Comparison of ENCODE assay signal across 21 mouse cellular contexts in genomic region chr14:33347738-33348137, GRCm38 (mm10).
DNase-seq lines count a peak whose midpoint lies in the region; ATAC-seq and TF ChIP-seq lines count a peak whose summit lies in the region.
"Had no signal": no experiment of that assay in that cellular context is flagged by ENCODE, and none has a peak within 500 bp of the region (broad histone marks: within the 10 kb centered on the region; RNA-seq: fewer than 3 reads in every experiment).

No protein-coding gene starts in this region.

- DNase-seq in heart, postnatal 4 days = peak; percentile 25
- DNase-seq in lung, adult 2 months = peak; percentile 61
- DNase-seq in lung, postnatal 10 days = peak; percentile 67
- DNase-seq in left cerebral cortex, adult 11 months (ENCODE audit: low spot score) = no peak
- DNase-seq in natural killer cell, adult 2 months (ENCODE audit: low spot score in 2 of 2) = no peak
- DNase-seq in kidney, postnatal 25 days = no peak
- DNase-seq: adrenal gland, adult 8-10 months; cerebellum, postnatal 10 days; gastrocnemius, postnatal 25 days; layer of hippocampus, postnatal 36 days; liver, postnatal 0 days; retina, postnatal 1 day; thymus, adult 2 months had no signal

- no peak overlapping the region for H3K27ac ChIP-seq in heart, embryonic 12.5 days (ENCODE audit: poor library complexity, severe bottlenecking)
- H3K27ac ChIP-seq: kidney, embryonic 15.5 days; limb, embryonic 10.5 days; stomach, embryonic 15.5 days had no signal

- H3K36me3 ChIP-seq in heart, embryonic 12.5 days = no peaks in the 10 kb centered on the region
- H3K36me3 ChIP-seq: kidney, embryonic 15.5 days; limb, embryonic 10.5 days; stomach, embryonic 15.5 days had no signal

- peaks cover 13% of the 10 kb centered on the region for H3K4me1 ChIP-seq in heart, embryonic 12.5 days (replicated peaks)
- peaks cover 11% of the 10 kb centered on the region for H3K4me1 ChIP-seq in lung, adult 2 months (ENCODE audit: control insufficient read depth, insufficient read depth, low read length)

- TF ChIP-seq CTCF in lung, adult 2 months (IDR thresholded peaks at IDR 0.05; ENCODE audit: insufficient read depth, low read length) = no peak

- ATAC-seq in heart, embryonic 12.5 days (ENCODE audit: insufficient number of reproducible peaks, low FRiP score) = no peak
- ATAC-seq: forebrain, embryonic 16.5 days; hindbrain, embryonic 16.5 days; intestine, postnatal 0 days; liver, postnatal 0 days; midbrain, embryonic 16.5 days had no signal

- peaks cover 73% of the 10 kb centered on the region for H3K27me3 ChIP-seq in heart, embryonic 12.5 days (replicated peaks)

- no peaks in the 10 kb centered on the region for H3K9me3 ChIP-seq in heart, embryonic 12.5 days (replicated peaks)
- H3K9me3 ChIP-seq: kidney, embryonic 15.5 days; limb, embryonic 10.5 days; stomach, embryonic 15.5 days had no signal

- TF ChIP-seq POLR2A in lung, adult 2 months (IDR thresholded peaks at IDR 0.05; ENCODE audit: borderline replicate concordance, extremely low read depth, low read depth, low read length) = no peak

- no peak overlapping the region for H3K4me3 ChIP-seq in heart, embryonic 12.5 days
- H3K4me3 ChIP-seq in lung, adult 2 months (replicated peaks; ENCODE audit: extremely low read depth, low read depth, low read length) = no peak overlapping the region
- H3K4me3 ChIP-seq: kidney, embryonic 15.5 days; limb, embryonic 10.5 days; stomach, embryonic 15.5 days had no signal

- no peak overlapping the region for H3K9ac ChIP-seq in heart, embryonic 12.5 days
- H3K9ac ChIP-seq: kidney, embryonic 15.5 days; liver, postnatal 0 days; stomach, embryonic 15.5 days had no signal

- H3K4me2 ChIP-seq in heart, embryonic 12.5 days = no peak overlapping the region
- H3K4me2 ChIP-seq: kidney, embryonic 15.5 days; stomach, embryonic 15.5 days had no signal

- WGBS in heart, embryonic 12.5 days = 47% methylated on average over 4 of the region's 4 CpGs
- 17% methylated on average over 4 of the region's 4 CpGs for WGBS in lung, adult 2 months

Comparison
In these comparisons a context has a peak if more than half of its experiments do, and no peak if none do; other contexts are left out.
1. DNase-seq: peak in heart, postnatal 4 days (single experiment), lung, adult 2 months (single experiment) and lung, postnatal 10 days (single experiment); none in left cerebral cortex, adult 11 months (single experiment), natural killer cell, adult 2 months (0 of 2) and kidney, postnatal 25 days (0 of 2).